Mouse (Mus musculus) kidney, embryonic 15.5 days (tissue): ENCODE data around the gene Olfr131. TPM values are rescaled to one million over a fixed set of nuclear protein-coding genes. Genes with fewer than 3 reads are reported as not detected.
"Not testable (repeated sequence)": the region's sequence is repeated elsewhere in the genome, so short reads cannot be mapped to it uniquely, and the experiment has no call there.

Source experiments
- ATAC-seq: fragments of 200-750 bp; cut with Nextera tagmentation; replicated peaks from 2 replicates; pipeline ENCODE4 v1.8.0; 2017; ENCODE audit warnings: moderate TSS enrichment; ENCODE audit not compliant: low FRiP score
- H3K27ac ChIP-seq: fragments of 300-500 bp; sonication (generic); 2 replicates; pipeline ENCODE4 v1.5.1; 2015; ENCODE audit warnings: mild to moderate bottlenecking, inconsistent platforms
- H3K27me3 ChIP-seq: fragments of 300-500 bp; sonication (generic); 2 replicates; pipeline ENCODE4 v1.6.1; 2015; ENCODE audit warnings: inconsistent platforms
- H3K36me3 ChIP-seq: fragments of 300-500 bp; sonication (generic); 2 replicates; pipeline ENCODE4 v1.6.1; 2015; ENCODE audit warnings: inconsistent platforms
- H3K4me1 ChIP-seq: fragments of 300-500 bp; sonication (generic); 2 replicates; pipeline ENCODE4 v1.6.1; 2015; ENCODE audit warnings: inconsistent platforms
- H3K4me2 ChIP-seq: fragments of 300-500 bp; sonication (generic); 2 replicates; pipeline ENCODE4 v1.6.1; 2015; ENCODE audit warnings: moderate library complexity, mild to moderate bottlenecking, inconsistent platforms
- H3K4me3 ChIP-seq: fragments of 300-500 bp; sonication (generic); replicated peaks from 2 replicates; pipeline ENCODE4 v1.5.1; 2015; ENCODE audit warnings: mild to moderate bottlenecking, inconsistent platforms
- H3K9ac ChIP-seq: fragments of 300-500 bp; sonication (generic); 2 replicates; pipeline ENCODE4 v1.6.1; 2015; ENCODE audit warnings: mild to moderate bottlenecking, inconsistent platforms
- H3K9me3 ChIP-seq: fragments of 300-500 bp; sonication (generic); replicated peaks from 2 replicates; pipeline ENCODE4 v1.6.1; 2016; ENCODE audit warnings: inconsistent platforms
- WGBS: fragments of 180-500 bp; shearing (Covaris S2); methylation state at CpG from one replicate; pipeline ENCODE4 v1.1.7; 2015; ENCODE audit warnings: mixed read lengths; 5-methylcytosine and 5-hydroxymethylcytosine counted together
- polyA plus RNA-seq: library from polyadenylated mRNA; unstranded; fragments of >200 nt; fragmentation: Nextera tagmentation; extraction: Ambion mirVana; gene quantifications from 2 replicates; pipeline ENCODE4 v1.2.1, GENCODE M21; 2015

Olfr131 gene
- polyA plus RNA-seq, result not detected in 2 replicates

- no peak for ATAC-seq
- H3K4me3 ChIP-seq, result no peak within 1 kb of the TSS
- H3K9ac ChIP-seq, result no peak within 1 kb of the TSS
Measured at GRCm38 (mm10) chr17:38088593-38088992, at the start of gene Olfr131. Olfr131 (minus strand) TSS chr17:38088693.

GRCm38 (mm10) chr17:38134426-38134825, 45.9 kb upstream of the Olfr131 start, which contains the start of gene Olfr132:
Olfr132 (minus strand) TSS chr17:38134526.
- no peak within 1 kb of the TSS for H3K4me3 ChIP-seq
- H3K36me3 ChIP-seq, result no peaks in the 10 kb centered on the region
- no peak for ATAC-seq
- H3K27me3 ChIP-seq, result no peaks in the 10 kb centered on the region
- H3K27ac ChIP-seq, result no peak within 1 kb of the TSS
- H3K4me2 ChIP-seq, result no peak within 1 kb of the TSS
- 69% methylated on average over 1 of the region's 1 CpGs for WGBS
- H3K4me1 ChIP-seq, result no peaks in the 10 kb centered on the region
- H3K9me3 ChIP-seq, result no peaks in the 10 kb centered on the region
- no peak within 1 kb of the TSS for H3K9ac ChIP-seq

More at GRCm38 (mm10) chr17:38088593-38088992, at the start of gene Olfr131:
- Histone ChIP-seq H3K9me3 (no peaks in the 10 kb centered on the region), H3K27me3 (no peaks in the 10 kb centered on the region), H3K4me2 (no peak within 1 kb of the TSS), H3K36me3 (no peaks in the 10 kb centered on the region), H3K27ac (no peak within 1 kb of the TSS), H3K4me1 (no peaks in the 10 kb centered on the region)

- H3K27ac ChIP-seq, H3K27me3 ChIP-seq, H3K4me1 ChIP-seq, H3K9me3 ChIP-seq, H3K4me3 ChIP-seq, ATAC-seq, H3K9ac ChIP-seq, H3K4me2 ChIP-seq, H3K36me3 ChIP-seq: not testable (repeated sequence)
- WGBS, result 79% methylated on average over 3 of the region's 3 CpGs
Measured at GRCm38 (mm10) chr17:38125371-38125770, 36.9 kb upstream of the Olfr131 start.

- H3K4me2 ChIP-seq, H3K36me3 ChIP-seq, ATAC-seq, H3K4me3 ChIP-seq, H3K27me3 ChIP-seq, H3K9ac ChIP-seq, H3K27ac ChIP-seq, H3K9me3 ChIP-seq, H3K4me1 ChIP-seq: not testable (repeated sequence)
- 67% methylated on average over 1 of the region's 1 CpGs for WGBS
Measured at GRCm38 (mm10) chr17:38124199-38124598, 35.7 kb upstream of the Olfr131 start.

- Histone ChIP-seq H3K36me3 (no peaks in the 10 kb centered on the region), H3K4me1 (no peaks in the 10 kb centered on the region), H3K27ac (no peak overlapping the region), H3K27me3 (no peaks in the 10 kb centered on the region), H3K9me3 (no peaks in the 10 kb centered on the region), H3K4me2 (no peak overlapping the region), H3K9ac (no peak overlapping the region), H3K4me3 (no peak overlapping the region)
- ATAC-seq, result no peak
- 88% methylated on average over 4 of the region's 4 CpGs for WGBS
Measured at GRCm38 (mm10) chr17:38082364-38082763, 6.1 kb downstream of the Olfr131 start.

- Histone ChIP-seq H3K4me1 (no peaks in the 10 kb centered on the region), H3K27me3 (no peaks in the 10 kb centered on the region), H3K9me3 (no peaks in the 10 kb centered on the region), H3K4me2 (no peak within 1 kb of the TSS), H3K4me3 (no peak within 1 kb of the TSS), H3K27ac (no peak within 1 kb of the TSS), H3K9ac (no peak within 1 kb of the TSS), H3K36me3 (no peaks in the 10 kb centered on the region)
- ATAC-seq, result no peak
- WGBS, result 92% methylated on average over 1 of the region's 1 CpGs
Measured at GRCm38 (mm10) chr17:38063621-38064020, 24.9 kb downstream of the Olfr131 start, which contains the start of gene Olfr130. Olfr130 (plus strand) TSS chr17:38063921.

- Histone ChIP-seq H3K9me3 (no peaks in the 10 kb centered on the region), H3K4me3 (no peak within 1 kb of the TSS), H3K27ac (no peak within 1 kb of the TSS), H3K36me3 (no peaks in the 10 kb centered on the region), H3K4me1 (no peaks in the 10 kb centered on the region), H3K9ac (no peak within 1 kb of the TSS), H3K27me3 (no peaks in the 10 kb centered on the region), H3K4me2 (no peak within 1 kb of the TSS)
- ATAC-seq, result no peak
- 67% methylated on average over 1 of the region's 1 CpGs for WGBS
Measured at GRCm38 (mm10) chr17:38059979-38060378, 28.5 kb downstream of the Olfr131 start, which contains the start of gene Olfr129. Olfr129 (minus strand) TSS chr17:38060079.

Other genes starting within 250 kb of the Olfr131 start
- gene Olfr126, start 241.2 kb downstream of the Olfr131 start, polyA plus RNA-seq, result not detected in 2 replicates
- gene Olfr127, start 188.3 kb downstream of the Olfr131 start, polyA plus RNA-seq, result not detected in 2 replicates
- not detected in 2 replicates for gene Olfr128, start 168.1 kb downstream of the Olfr131 start, polyA plus RNA-seq
- not detected in 2 replicates for gene Olfr761, start 135.6 kb downstream of the Olfr131 start, polyA plus RNA-seq
- not detected in 2 replicates for gene Olfr129, start 28.6 kb downstream of the Olfr131 start, polyA plus RNA-seq
- gene Olfr130, start 24.8 kb downstream of the Olfr131 start, polyA plus RNA-seq, result not detected in 2 replicates
- gene Olfr132, start 45.8 kb upstream of the Olfr131 start, polyA plus RNA-seq, result not detected in 2 replicates
- gene Olfr133, start 56.6 kb upstream of the Olfr131 start, polyA plus RNA-seq, result not detected in 2 replicates
- gene Olfr134, start 82.7 kb upstream of the Olfr131 start, polyA plus RNA-seq, result not detected in 2 replicates
- not detected in 2 replicates for gene Olfr135, start 115.6 kb upstream of the Olfr131 start, polyA plus RNA-seq
- gene Olfr138, start 172.3 kb upstream of the Olfr131 start, polyA plus RNA-seq, result not detected in 2 replicates
- gene Olfr137, start 218.9 kb upstream of the Olfr131 start, polyA plus RNA-seq, result not detected in 2 replicates
- gene Olfr136, start 241.1 kb upstream of the Olfr131 start, polyA plus RNA-seq, result not detected in 2 replicates